Mouse (Mus musculus) liver, embryonic 11.5 days (tissue): Measurements from ENCODE around the gene Aire. TPM values are rescaled to one million over a fixed set of nuclear protein-coding genes. Genes with fewer than 3 reads are reported as not detected.

Experiments used
- ATAC-seq: fragments of 200-750 bp; cut with Nextera tagmentation; replicated peaks from 2 replicates; pipeline ENCODE4 v1.8.0; 2017; ENCODE audit warnings: moderate number of reproducible peaks, mild to moderate bottlenecking, moderate TSS enrichment, moderate library complexity; ENCODE audit not compliant: low FRiP score
- DNase-seq: peaks from one replicate; pipeline ENCODE4 v3.0.0-alpha.2; 2017; ENCODE audit warnings: low spot score
- H3K27ac ChIP-seq: fragments of 300-500 bp; sonication (generic); 2 replicates; pipeline ENCODE4 v1.5.1; 2014; ENCODE audit warnings: mild to moderate bottlenecking, low read depth, low read length, control low read depth
- H3K27me3 ChIP-seq: fragments of 300-500 bp; sonication (generic); replicated peaks from 2 replicates; pipeline ENCODE4 v1.6.1; 2014; ENCODE audit warnings: low read length, mixed read lengths; ENCODE audit not compliant: control insufficient read depth, insufficient read depth
- H3K36me3 ChIP-seq: fragments of 300-500 bp; sonication (generic); 2 replicates; pipeline ENCODE4 v1.6.1; 2014; ENCODE audit warnings: mild to moderate bottlenecking, low read length, moderate library complexity, mixed read lengths; ENCODE audit not compliant: control insufficient read depth, insufficient read depth
- H3K4me1 ChIP-seq: fragments of 300-500 bp; sonication (generic); replicated peaks from 2 replicates; pipeline ENCODE4 v1.6.1; 2014; ENCODE audit warnings: low read length, mixed read lengths; ENCODE audit not compliant: control insufficient read depth, insufficient read depth
- H3K4me2 ChIP-seq: fragments of 300-500 bp; sonication (generic); 2 replicates; pipeline ENCODE4 v1.6.1; 2014; ENCODE audit warnings: mild to moderate bottlenecking, control low read depth, moderate library complexity
- H3K4me3 ChIP-seq: fragments of 300-500 bp; sonication (generic); 2 replicates; pipeline ENCODE4 v1.5.1; 2014; ENCODE audit warnings: low read depth, low read length, control low read depth
- H3K9ac ChIP-seq: fragments of 300-500 bp; sonication (generic); 2 replicates; pipeline ENCODE4 v1.6.1; 2014; ENCODE audit warnings: low read depth, low read length, control low read depth
- H3K9me3 ChIP-seq: fragments of 300-500 bp; sonication (generic); 2 replicates; pipeline ENCODE4 v1.6.1; 2016; ENCODE audit warnings: low read length, inconsistent platforms, mixed read lengths; ENCODE audit not compliant: control insufficient read depth
- WGBS: fragments of 180-500 bp; shearing (Covaris S2); extraction: QIAGEN DNeasy Blood & Tissue Kit; methylation state at CpG from one replicate; pipeline ENCODE4 v1.1.7; 2014; 5-methylcytosine and 5-hydroxymethylcytosine counted together
- polyA plus RNA-seq: library from polyadenylated mRNA; unstranded; fragments of >200 nt; fragmentation: Nextera tagmentation; extraction: Ambion mirVana; gene quantifications from 2 replicates; pipeline ENCODE4 v1.2.1, GENCODE M21; 2014

Aire gene
- polyA plus RNA-seq, 1 experiment from 2014 or later: 0.51 TPM

DNA sequence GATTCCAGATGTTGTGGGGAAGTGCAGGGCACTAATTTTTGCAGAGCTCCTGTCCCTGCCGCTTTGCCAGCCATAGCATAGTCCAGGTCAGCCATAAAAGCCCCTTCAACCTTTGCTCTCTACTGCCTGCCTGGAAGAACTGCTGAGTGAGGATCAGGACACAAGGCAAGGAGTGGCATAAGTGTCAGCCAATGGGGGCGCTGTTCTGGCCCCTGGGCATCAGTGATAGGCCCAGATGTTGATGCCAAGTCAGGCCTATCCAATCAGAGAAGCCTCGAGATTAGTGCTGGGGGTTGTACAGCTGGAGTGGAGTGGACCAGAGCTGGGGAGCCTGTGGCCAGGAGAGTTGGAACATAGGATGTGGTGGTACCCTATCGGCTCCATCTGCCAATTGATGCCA lies 23.8 kb upstream of the Aire start:
- Histone ChIP-seq H3K27me3 (peaks cover 42% of the 10 kb centered on the region), H3K9ac (no peak overlapping the region), H3K4me1 (no peaks in the 10 kb centered on the region; the same call in 1 of the 2 replicates), H3K36me3 (no peaks in the 10 kb centered on the region), H3K27ac (no peak overlapping the region), H3K4me3 (no peak overlapping the region), H3K9me3 (no peaks in the 10 kb centered on the region), H3K4me2 (no peak overlapping the region)
- WGBS: 40% methylated on average over 4 of the region's 4 CpGs
- ATAC-seq: 0 out of 2 replicates have a peak, but pooled peaks have one; percentile 18
- DNase-seq: no peak

DNA sequence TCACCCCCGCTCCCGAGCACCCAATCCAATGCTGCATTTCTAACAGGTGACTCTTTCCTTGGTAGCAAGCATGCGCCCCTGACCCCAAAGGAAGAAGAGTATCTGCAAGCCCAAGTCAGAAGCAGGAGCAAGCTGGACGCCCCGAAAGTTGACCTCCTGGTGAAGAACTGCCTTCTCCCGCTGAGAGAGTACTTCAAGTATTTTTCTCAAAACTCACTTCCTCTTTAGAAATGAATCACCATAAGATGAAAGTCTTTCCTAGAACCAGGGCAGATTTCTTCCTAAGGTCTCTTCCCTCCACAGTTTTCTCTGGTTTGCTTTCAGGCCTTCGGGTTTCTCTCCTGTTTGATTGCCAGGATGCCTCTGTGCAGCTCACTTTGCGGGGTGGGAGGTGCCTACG lies 19.7 kb upstream of the Aire start:
- WGBS: 75% methylated on average over 9 of the region's 9 CpGs
- Histone ChIP-seq H3K4me1 (no peaks in the 10 kb centered on the region), H3K4me3 (no peak overlapping the region), H3K9me3 (no peaks in the 10 kb centered on the region), H3K36me3 (no peaks in the 10 kb centered on the region), H3K27ac (no peak overlapping the region), H3K4me2 (no peak overlapping the region), H3K9ac (no peak overlapping the region), H3K27me3 (peaks cover 8% of the 10 kb centered on the region)
- no peak for ATAC-seq
- no peak for DNase-seq

DNA sequence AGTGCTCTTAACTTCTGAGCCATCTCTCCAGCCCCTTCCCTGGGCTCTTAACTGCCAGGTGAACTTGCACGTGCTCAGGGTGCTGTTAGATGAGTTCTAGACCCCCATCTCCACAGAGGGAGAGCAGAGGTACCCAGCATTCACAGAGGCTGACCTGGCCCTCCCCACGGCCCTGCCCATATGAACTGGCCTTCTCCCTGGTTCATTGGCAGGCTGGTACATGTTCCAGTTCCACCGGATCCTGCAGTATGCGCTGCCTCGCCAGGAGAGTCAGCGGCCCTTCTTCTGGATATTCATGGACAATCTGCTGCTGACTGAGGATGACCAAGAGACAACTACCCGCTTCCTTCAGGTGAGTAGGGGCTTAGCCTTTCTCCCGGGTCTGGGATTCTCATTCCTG lies 13.6 kb upstream of the Aire start:
- Histone ChIP-seq H3K9me3 (no peaks in the 10 kb centered on the region), H3K4me1 (no peaks in the 10 kb centered on the region), H3K27me3 (no peaks in the 10 kb centered on the region), H3K36me3 (no peaks in the 10 kb centered on the region), H3K27ac (no peak overlapping the region), H3K4me3 (no peak overlapping the region), H3K9ac (no peak overlapping the region), H3K4me2 (no peak overlapping the region)
- DNase-seq (no peak), ATAC-seq (no peak)
- 82% methylated on average over 8 of the region's 8 CpGs for WGBS

DNA sequence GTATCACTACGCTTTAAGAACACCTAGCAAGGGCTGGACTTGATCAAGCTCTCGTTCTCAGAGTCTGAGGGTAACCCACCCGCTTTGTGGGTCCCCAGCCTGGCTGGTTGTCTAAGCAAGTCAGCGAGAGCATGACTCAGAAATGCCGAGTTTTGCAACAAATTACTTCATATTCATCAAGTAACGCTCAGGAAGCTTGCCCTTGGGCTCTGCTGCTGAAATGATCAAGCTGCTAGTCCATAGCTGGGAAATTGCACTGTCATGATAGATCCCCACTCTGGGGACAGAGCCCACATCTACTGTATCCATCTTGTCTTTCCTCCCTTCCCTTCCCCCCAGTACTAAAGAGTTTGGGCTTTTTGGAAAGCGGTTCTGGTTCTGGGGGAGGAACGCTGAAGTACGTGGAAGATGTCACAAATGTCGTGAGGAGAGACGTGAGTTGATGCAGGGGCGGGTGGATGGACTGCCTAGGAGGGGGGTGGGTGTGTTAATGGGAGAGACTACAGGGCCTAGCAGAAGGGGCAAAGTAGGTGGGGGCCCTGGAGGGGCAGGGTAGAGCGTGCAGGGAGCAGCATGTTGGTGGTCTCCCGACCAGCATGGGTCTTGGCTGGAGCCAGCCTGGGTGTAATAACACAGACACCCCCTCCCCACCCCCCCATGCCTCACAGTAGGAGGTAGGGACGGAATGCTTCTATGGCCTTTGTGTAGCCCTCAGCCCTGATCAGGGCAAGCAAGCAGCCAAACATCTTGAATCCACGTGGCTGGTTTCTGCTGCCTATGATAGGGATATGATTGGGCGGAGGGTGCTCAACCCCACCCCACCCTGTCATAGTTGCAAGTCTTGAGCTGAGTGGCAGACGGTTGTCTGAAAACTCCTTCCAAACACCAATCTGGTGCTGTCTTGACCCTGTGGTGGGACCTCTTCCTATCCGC lies 11.5 kb upstream of the Aire start:
- 62% methylated on average over 19 of the region's 19 CpGs for WGBS
- no peak for DNase-seq
- Histone ChIP-seq H3K4me2 (no peak overlapping the region), H3K27ac (no peak overlapping the region), H3K4me1 (no peaks in the 10 kb centered on the region), H3K36me3 (no peaks in the 10 kb centered on the region), H3K27me3 (no peaks in the 10 kb centered on the region), H3K4me3 (no peak overlapping the region), H3K9ac (no peak overlapping the region), H3K9me3 (no peaks in the 10 kb centered on the region)
- ATAC-seq: peak; percentile 49; the same call in 1 of the 2 replicates

DNA sequence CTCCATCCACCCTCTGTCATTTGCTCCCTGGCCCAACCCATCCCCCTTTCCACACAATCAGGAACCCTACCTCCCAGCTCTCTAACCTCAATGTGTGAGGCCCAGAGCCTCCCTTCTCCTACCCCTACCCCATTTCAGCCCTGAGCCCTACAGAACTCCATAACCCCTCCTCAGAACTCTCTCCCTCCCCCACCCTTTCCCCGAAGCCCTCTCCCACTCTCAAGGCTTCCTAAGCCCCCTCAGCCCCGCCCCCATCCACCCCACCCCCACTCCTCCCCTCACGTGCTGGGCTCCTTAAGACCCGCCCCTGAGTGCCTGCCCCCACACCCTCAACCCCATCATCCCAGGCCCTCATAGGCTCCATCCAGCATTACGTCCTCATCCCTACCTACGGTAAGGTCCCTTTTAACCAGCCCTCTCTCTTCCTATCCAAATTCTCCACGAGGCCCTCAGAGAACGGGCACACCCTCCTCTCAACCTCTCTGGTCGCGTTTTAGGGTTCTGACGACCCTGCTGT lies 6.2 kb upstream of the Aire start:
- Histone ChIP-seq H3K4me1 (no peaks in the 10 kb centered on the region), H3K4me2 (no peak overlapping the region), H3K27me3 (no peaks in the 10 kb centered on the region), H3K4me3 (no peak overlapping the region), H3K36me3 (no peaks in the 10 kb centered on the region), H3K9me3 (no peaks in the 10 kb centered on the region), H3K9ac (no peak overlapping the region), H3K27ac (no peak overlapping the region)
- no peak for ATAC-seq
- 33% methylated on average over 11 of the region's 11 CpGs for WGBS
- no peak for DNase-seq

DNA sequence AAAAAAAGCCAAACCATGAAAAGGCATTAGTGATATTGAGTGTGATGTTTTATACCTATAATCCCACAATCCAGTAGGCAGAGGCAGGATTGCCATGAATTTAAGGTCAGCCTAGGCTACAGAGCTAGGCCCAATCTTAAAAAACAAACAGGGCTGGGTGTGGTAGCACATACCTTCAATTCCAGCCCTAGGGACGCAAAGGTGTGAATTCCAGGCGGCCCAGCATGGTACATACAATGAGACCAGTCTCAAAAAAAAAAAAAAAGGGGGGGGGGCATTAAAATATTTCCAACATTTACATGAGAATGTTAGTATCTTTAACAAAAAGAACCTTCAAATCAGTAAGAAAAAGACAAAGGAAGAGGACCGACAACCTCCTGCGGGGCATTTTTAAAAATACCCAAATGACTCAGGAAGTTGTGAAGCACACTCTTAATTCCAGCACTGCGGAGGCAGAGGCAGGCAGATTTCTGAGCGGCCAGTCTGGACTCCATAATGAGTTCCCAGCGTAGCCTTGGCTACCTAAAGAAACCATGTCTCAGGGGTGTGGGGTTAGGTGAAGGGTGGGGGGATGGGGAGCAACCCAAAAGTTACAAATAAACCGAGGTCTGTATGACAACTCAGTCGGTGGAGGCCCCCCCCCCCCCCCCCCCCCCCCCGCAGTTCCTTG lies 4.8 kb upstream of the Aire start:
- H3K27ac ChIP-seq: no peak overlapping the region
- H3K4me1 ChIP-seq: no peaks in the 10 kb centered on the region
- DNase-seq: no peak
- H3K36me3 ChIP-seq: no peaks in the 10 kb centered on the region
- H3K4me3 ChIP-seq: no peak overlapping the region
- 0 out of 2 replicates have a peak, but pooled peaks cover under 1% of the 10 kb centered on the region for H3K27me3 ChIP-seq
- H3K4me2 ChIP-seq: no peak overlapping the region
- no peak for ATAC-seq
- no peak overlapping the region for H3K9ac ChIP-seq
- no peaks in the 10 kb centered on the region for H3K9me3 ChIP-seq
- WGBS: 68% methylated on average over 9 of the region's 10 CpGs

DNA sequence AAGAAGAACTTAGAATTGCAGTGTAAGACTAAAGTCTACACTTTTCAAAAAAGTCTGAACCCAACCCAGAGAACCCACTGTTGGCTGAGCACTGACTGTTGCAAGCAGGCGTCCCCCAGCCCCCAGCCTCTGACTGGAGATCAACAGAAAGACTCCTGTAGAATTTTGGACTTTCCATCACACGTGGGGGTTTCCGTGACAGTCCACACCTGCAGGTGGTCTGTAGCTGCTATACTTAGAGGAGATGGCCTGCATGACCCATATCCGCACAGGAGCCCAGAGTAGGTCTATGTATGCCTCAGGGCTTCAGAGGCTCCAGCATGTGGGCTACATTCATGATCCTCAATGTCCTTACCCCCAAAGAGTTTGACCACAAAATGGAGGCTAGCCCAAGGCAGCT lies 3.0 kb upstream of the Aire start:
- no peak overlapping the region for H3K9ac ChIP-seq
- DNase-seq (no peak), ATAC-seq (no peak)
- H3K4me3 ChIP-seq: no peak overlapping the region
- H3K27me3 ChIP-seq: peaks cover 7% of the 10 kb centered on the region; the same call in 1 of the 2 replicates
- H3K4me1 ChIP-seq: no peaks in the 10 kb centered on the region
- H3K27ac ChIP-seq: no peak overlapping the region
- WGBS: 81% methylated on average over 4 of the region's 4 CpGs
- no peaks in the 10 kb centered on the region for H3K9me3 ChIP-seq
- no peak overlapping the region for H3K4me2 ChIP-seq
- no peaks in the 10 kb centered on the region for H3K36me3 ChIP-seq

DNA sequence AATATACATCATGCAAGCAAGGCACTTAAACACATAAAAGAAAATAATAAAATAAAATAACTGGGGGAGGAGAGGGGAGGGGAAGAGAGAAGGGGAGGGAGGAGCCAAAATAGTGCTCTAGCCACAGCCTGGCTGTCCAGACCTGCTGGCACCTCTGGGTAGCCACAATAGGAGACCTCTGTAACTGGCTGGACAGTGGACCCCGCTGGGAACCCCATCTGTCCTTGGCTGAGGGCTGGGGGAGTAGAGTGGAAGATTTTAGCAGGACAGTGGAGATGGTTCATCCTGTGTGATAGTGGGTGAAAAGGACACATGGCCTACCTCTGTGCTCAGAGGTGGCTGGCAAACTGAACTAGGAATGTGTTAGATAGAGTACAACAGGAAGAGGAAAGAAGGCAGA lies 1.1 kb upstream of the Aire start:
- peaks cover 7% of the 10 kb centered on the region; the same call in 1 of the 2 replicates for H3K27me3 ChIP-seq
- H3K36me3 ChIP-seq: no peaks in the 10 kb centered on the region
- no peaks in the 10 kb centered on the region for H3K9me3 ChIP-seq
- H3K27ac ChIP-seq: no peak overlapping the region
- H3K4me2 ChIP-seq: no peak overlapping the region
- no peak overlapping the region for H3K9ac ChIP-seq
- H3K4me1 ChIP-seq: no peaks in the 10 kb centered on the region
- 60% methylated on average over 1 of the region's 1 CpGs for WGBS
- ATAC-seq (no peak), DNase-seq (no peak)
- no peak overlapping the region for H3K4me3 ChIP-seq
